Mouse (Mus musculus): ENCODE measurements around the gene 1810043G02Rik.
A peak's percentile ranks its signal among the peaks of the same experiment; 100 is the strongest.
"Not testable (repeated sequence)": the region's sequence is repeated elsewhere in the genome, so short reads cannot be mapped to it uniquely, and the experiment has no call there.

The 1810043G02Rik gene

GRCm38 (mm10) chr10:77978351-77979350 is at the start of gene 1810043G02Rik:
Gene 1810043G02Rik (plus strand): TSS chr10:77978524.
- peak; percentile 95 for DNase-seq (ENCODE audit: low read depth)

- DNase-seq (ENCODE audit: low read depth): peak; percentile 36
Observed at GRCm38 (mm10) chr10:77939685-77940084, 38.6 kb upstream of the 1810043G02Rik start.

- DNase-seq (ENCODE audit: low read depth): not testable (repeated sequence)
Observed at GRCm38 (mm10) chr10:77950468-77950867, 27.9 kb upstream of the 1810043G02Rik start.

- peak; percentile 86 for DNase-seq (ENCODE audit: low read depth)
Observed at GRCm38 (mm10) chr10:77962725-77963124, 15.6 kb upstream of the 1810043G02Rik start.

- peak; percentile 51 for DNase-seq (ENCODE audit: low read depth)
Observed at GRCm38 (mm10) chr10:77963971-77964370, 14.4 kb upstream of the 1810043G02Rik start.

- DNase-seq (ENCODE audit: low read depth): no peak
Observed at GRCm38 (mm10) chr10:77969274-77969972, 8.9 kb upstream of the 1810043G02Rik start.

GRCm38 (mm10) chr10:77969973-77970325 is 8.4 kb upstream of the 1810043G02Rik start:
- DNase-seq (ENCODE audit: low read depth): no peak

GRCm38 (mm10) chr10:77970481-77970880 is 7.8 kb upstream of the 1810043G02Rik start, which contains the start of gene Trpm2:
Gene Trpm2 (minus strand): TSS chr10:77970563.
- DNase-seq (ENCODE audit: low read depth): peak; percentile 91

GRCm38 (mm10) chr10:77971191-77971590 is 7.1 kb upstream of the 1810043G02Rik start:
- peak; percentile 90 for DNase-seq (ENCODE audit: low read depth)

- peak; percentile 73 for DNase-seq (ENCODE audit: low read depth)
Observed at GRCm38 (mm10) chr10:77971709-77972553, 6.4 kb upstream of the 1810043G02Rik start.

- no peak for DNase-seq (ENCODE audit: low read depth)
Observed at GRCm38 (mm10) chr10:77974323-77974722, 4.0 kb upstream of the 1810043G02Rik start.

GRCm38 (mm10) chr10:77974811-77975210 is 3.5 kb upstream of the 1810043G02Rik start:
- no peak for DNase-seq (ENCODE audit: low read depth)

- DNase-seq (ENCODE audit: low read depth): no peak
Observed at GRCm38 (mm10) chr10:77975653-77976052, 2.7 kb upstream of the 1810043G02Rik start.

GRCm38 (mm10) chr10:77976458-77977150 is 1.7 kb upstream of the 1810043G02Rik start:
- peak; percentile 35 for DNase-seq (ENCODE audit: low read depth)

GRCm38 (mm10) chr10:77984660-77985059 is 6.3 kb downstream of the 1810043G02Rik start:
- peak; percentile 88 for DNase-seq (ENCODE audit: low read depth)

- no peak for DNase-seq (ENCODE audit: low read depth)
Observed at GRCm38 (mm10) chr10:77985775-77986174, 7.5 kb downstream of the 1810043G02Rik start.

- DNase-seq (ENCODE audit: low read depth): no peak
Observed at GRCm38 (mm10) chr10:77995639-77996038, 17.3 kb downstream of the 1810043G02Rik start.

GRCm38 (mm10) chr10:78000200-78000599 is 21.9 kb downstream of the 1810043G02Rik start:
- no peak for DNase-seq (ENCODE audit: low read depth)

- no peak for DNase-seq (ENCODE audit: low read depth)
Observed at GRCm38 (mm10) chr10:78001796-78002195, 23.5 kb downstream of the 1810043G02Rik start.

- DNase-seq (ENCODE audit: low read depth): no peak
Observed at GRCm38 (mm10) chr10:78002316-78002715, 24.0 kb downstream of the 1810043G02Rik start.

- DNase-seq (ENCODE audit: low read depth): no peak
Observed at GRCm38 (mm10) chr10:78004479-78005100, 26.3 kb downstream of the 1810043G02Rik start.

Data from 416B (cell line).